Mouse (Mus musculus): ENCODE measurements around the gene Pms1. TPM values are rescaled to one million over a fixed set of nuclear protein-coding genes. Genes with fewer than 3 reads are reported as not detected.
A peak's percentile ranks its signal among the peaks of the same experiment; 100 is the strongest.
"Not testable (repeated sequence)": the region's sequence is repeated elsewhere in the genome, so short reads cannot be mapped to it uniquely, and the experiment has no call there.

Pms1 gene
- polyA plus RNA-seq, 1 experiment from 2014 or later = 12.7 TPM

DNA sequence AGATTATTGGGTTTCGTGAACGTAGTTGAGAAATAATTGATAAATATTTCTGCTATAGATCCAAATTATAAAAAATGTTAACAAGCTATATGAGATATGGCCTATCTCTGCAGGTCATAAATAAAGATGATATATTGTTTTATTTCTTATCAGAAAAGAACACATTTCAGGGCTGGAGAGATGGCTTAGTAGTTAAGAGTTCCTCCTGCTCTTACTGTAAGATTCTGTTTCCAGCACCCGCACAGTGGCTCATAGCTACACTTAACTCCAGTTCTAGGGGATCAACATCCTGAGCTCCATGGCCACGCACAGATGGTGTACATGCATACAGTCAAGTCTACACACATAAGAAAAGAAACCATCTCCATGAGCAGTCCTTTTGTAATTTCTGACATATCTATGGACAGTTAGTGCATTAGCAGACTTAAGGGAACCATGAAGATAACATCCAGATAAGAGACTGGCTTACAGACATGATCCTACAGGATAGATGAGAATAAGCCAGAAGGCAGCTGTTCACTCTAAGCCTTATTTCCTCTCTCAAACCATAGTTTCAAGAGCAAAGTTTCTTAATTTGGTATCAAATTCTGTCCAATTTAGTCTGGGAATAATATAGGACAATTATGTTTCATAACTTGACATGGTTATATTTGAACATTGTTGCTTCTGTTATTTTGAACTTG lies 25.0 kb upstream of the Pms1 start:
- Histone ChIP-seq H3K27me3 (replicated peaks; ENCODE audit: control insufficient read depth, insufficient read depth, low read length) (no peaks in the 10 kb centered on the region), H3K9me3 (ENCODE audit: control insufficient read depth, low read length) (no peaks in the 10 kb centered on the region), H3K27ac (replicated peaks; ENCODE audit: low read depth, low read length) (no peak overlapping the region), H3K36me3 (ENCODE audit: control insufficient read depth, insufficient read depth, low read length) (peaks cover 39% of the 10 kb centered on the region), H3K4me1 (ENCODE audit: control insufficient read depth, insufficient read depth, low read length) (no peaks in the 10 kb centered on the region), H3K9ac (ENCODE audit: low read depth, low read length) (no peak overlapping the region), H3K4me3 (ENCODE audit: low read depth, low read length) (no peak overlapping the region), H3K4me2 (ENCODE audit: low read depth, low read length) (no peak overlapping the region)
- ATAC-seq (ENCODE audit: low read depth) = no peak
- WGBS = 97% methylated on average over 4 of the region's 4 CpGs
- DNase-seq (ENCODE audit: low spot score) = no peak

DNA sequence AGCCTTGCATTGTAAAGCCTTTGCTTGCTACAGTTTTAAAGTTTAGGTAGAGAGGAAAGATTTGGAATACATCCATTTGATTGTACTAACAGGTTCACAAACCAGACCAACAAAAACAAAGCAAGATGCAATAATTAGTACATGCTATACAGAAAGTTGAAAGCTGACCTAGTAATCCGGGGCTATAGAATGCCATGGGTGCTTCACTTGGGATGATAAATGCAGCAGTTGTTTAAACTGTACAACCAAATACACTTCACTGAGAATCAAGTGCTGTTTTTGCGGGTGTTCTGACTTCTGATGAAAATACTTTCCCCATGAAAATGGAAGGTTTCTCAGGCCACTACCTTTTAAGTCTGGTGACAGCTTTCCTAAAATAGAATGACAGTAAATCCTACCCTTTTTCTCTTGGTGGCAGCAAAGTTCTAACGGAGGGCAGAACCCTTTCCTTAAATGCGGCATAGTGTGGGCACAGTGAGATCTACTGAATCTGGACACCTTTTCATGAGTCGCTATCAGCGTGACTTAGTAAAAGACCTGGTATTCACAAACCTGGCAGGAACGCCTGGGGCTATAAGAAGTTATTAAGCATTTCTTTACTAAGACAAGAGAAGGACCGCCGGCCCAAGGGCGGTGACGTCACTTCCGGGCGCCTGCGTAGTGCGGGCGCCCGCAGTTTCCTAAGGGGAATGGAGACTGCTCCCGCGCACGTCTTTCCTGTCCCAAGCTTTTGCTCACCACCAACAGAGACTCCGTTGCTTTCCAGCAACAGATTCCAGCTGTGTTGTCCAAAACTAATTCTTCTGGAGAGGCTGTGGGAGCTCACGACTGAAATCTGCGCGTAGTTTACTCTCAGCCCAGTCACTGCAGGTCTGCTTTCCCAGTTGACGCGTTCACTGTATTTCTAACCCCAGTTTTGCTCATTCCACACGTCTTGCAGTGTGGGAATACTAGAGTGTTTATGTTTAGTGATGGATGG lies 16.5 kb upstream of the Pms1 start, which contains the start of gene Osgepl1:
TSS of gene Osgepl1 (plus strand) at position 636 of the 979 bp plus-strand sequence.
- Histone ChIP-seq H3K4me1 (ENCODE audit: control insufficient read depth, insufficient read depth, low read length) (0 out of 2 replicates have a peak, but pooled peaks cover 2% of the 10 kb centered on the region), H3K27me3 (replicated peaks; ENCODE audit: control insufficient read depth, insufficient read depth, low read length) (no peaks in the 10 kb centered on the region), H3K27ac (replicated peaks; ENCODE audit: low read depth, low read length) (peak within 1 kb of the TSS; percentile 87), H3K4me3 (ENCODE audit: low read depth, low read length) (peak within 1 kb of the TSS; percentile 66), H3K4me2 (ENCODE audit: low read depth, low read length) (peak within 1 kb of the TSS; percentile 58), H3K9me3 (ENCODE audit: control insufficient read depth, low read length) (no peaks in the 10 kb centered on the region), H3K36me3 (ENCODE audit: control insufficient read depth, insufficient read depth, low read length) (peaks cover 13% of the 10 kb centered on the region), H3K9ac (ENCODE audit: low read depth, low read length) (peak within 1 kb of the TSS; percentile 83)
- WGBS = 3% methylated on average over 27 of the region's 27 CpGs
- DNase-seq (ENCODE audit: low spot score) (peak; percentile 92), ATAC-seq (ENCODE audit: low read depth) (peak; percentile 97)

DNA sequence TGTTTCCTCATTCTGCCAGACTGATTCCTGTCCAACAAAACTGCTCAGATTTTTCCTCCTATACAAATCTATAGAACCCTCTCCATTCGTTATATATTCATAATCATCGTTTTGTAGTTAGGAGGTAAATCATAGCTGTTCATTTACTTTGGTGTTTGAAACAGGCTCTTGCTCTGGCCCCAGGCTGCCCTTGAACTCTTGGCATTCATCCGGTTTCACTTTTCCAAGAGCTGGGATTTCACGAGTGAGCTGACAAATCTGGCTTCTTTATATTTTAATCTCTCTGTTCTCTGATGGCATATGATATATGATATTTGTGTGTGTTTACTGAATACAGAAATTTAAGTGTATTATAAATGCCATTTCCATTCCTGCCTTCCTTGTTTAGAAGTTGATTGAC lies 3.7 kb upstream of the Pms1 start:
- Histone ChIP-seq H3K9me3 (ENCODE audit: control insufficient read depth, low read length) (no peaks in the 10 kb centered on the region), H3K27me3 (replicated peaks; ENCODE audit: control insufficient read depth, insufficient read depth, low read length) (no peaks in the 10 kb centered on the region), H3K36me3 (ENCODE audit: control insufficient read depth, insufficient read depth, low read length) (0 out of 2 replicates have a peak, but pooled peaks cover 3% of the 10 kb centered on the region), H3K9ac (ENCODE audit: low read depth, low read length) (no peak overlapping the region), H3K4me2 (ENCODE audit: low read depth, low read length) (no peak overlapping the region), H3K4me1 (ENCODE audit: control insufficient read depth, insufficient read depth, low read length) (0 out of 2 replicates have a peak, but pooled peaks cover 6% of the 10 kb centered on the region), H3K4me3 (ENCODE audit: low read depth, low read length) (no peak overlapping the region), H3K27ac (replicated peaks; ENCODE audit: low read depth, low read length) (no peak overlapping the region)
- WGBS = 80% methylated on average over 4 of the region's 4 CpGs
- ATAC-seq (ENCODE audit: low read depth) (no peak), DNase-seq (ENCODE audit: low spot score) (no peak)

DNA sequence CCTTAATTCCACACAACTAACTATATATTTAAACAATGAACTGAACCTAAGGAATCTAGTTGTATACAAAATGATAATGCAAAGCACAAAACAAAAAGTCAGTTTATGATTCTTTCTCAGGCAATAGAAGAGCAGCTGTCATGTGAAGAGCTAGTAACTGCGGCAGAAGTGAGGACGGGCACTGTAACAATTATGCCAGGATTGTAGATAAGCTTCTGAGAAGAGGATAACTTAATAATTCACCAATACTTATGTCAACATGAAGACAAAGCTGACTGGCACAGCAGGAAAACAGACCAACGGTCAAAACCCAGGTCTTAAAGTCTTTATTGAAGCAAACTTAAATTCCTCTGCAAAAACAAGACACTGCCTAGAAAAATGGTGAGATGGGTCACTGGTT lies 5.6 kb downstream of the Pms1 start:
- ATAC-seq (ENCODE audit: low read depth) (no peak), DNase-seq (ENCODE audit: low spot score) (no peak)
- H3K9ac ChIP-seq (ENCODE audit: low read depth, low read length) = no peak overlapping the region
- H3K27me3 ChIP-seq (replicated peaks; ENCODE audit: control insufficient read depth, insufficient read depth, low read length) = no peaks in the 10 kb centered on the region
- no peak overlapping the region for H3K4me3 ChIP-seq (ENCODE audit: low read depth, low read length)
- no peaks in the 10 kb centered on the region for H3K4me1 ChIP-seq (ENCODE audit: control insufficient read depth, insufficient read depth, low read length)
- H3K36me3 ChIP-seq (ENCODE audit: control insufficient read depth, insufficient read depth, low read length) = no peaks in the 10 kb centered on the region
- no peak overlapping the region for H3K4me2 ChIP-seq (ENCODE audit: low read depth, low read length)
- no peaks in the 10 kb centered on the region for H3K9me3 ChIP-seq (ENCODE audit: control insufficient read depth, low read length)
- H3K27ac ChIP-seq (replicated peaks; ENCODE audit: low read depth, low read length) = no peak overlapping the region
- WGBS = 84% methylated on average over 3 of the region's 3 CpGs

DNA sequence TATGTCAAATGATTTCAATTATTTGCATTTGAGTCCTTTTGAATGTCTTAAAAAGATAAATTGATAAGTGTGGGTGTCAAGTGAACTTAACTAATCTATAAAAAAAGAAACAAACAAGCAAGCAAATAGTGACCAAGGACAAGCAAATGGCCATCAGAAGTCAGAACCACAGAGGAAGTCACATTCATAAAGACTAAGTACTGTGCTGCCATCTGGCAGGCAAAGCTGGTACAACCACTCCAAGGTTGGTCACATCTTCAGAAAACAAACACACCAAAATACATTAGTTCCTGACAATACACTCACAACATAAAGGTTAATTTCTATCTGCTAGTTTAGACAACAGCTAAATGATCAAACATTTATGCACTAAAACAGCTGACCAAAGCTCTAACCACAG lies 24.2 kb downstream of the Pms1 start:
- no peak overlapping the region for H3K9ac ChIP-seq (ENCODE audit: low read depth, low read length)
- H3K36me3 ChIP-seq (ENCODE audit: control insufficient read depth, insufficient read depth, low read length) = peaks cover 3% of the 10 kb centered on the region; the same call in 1 of the 2 replicates
- H3K27me3 ChIP-seq (replicated peaks; ENCODE audit: control insufficient read depth, insufficient read depth, low read length) = no peaks in the 10 kb centered on the region
- H3K4me3 ChIP-seq (ENCODE audit: low read depth, low read length) = no peak overlapping the region
- ATAC-seq (ENCODE audit: low read depth) (no peak), DNase-seq (ENCODE audit: low spot score) (peak; percentile 33)
- no peak overlapping the region for H3K27ac ChIP-seq (replicated peaks; ENCODE audit: low read depth, low read length)
- no peak overlapping the region for H3K4me2 ChIP-seq (ENCODE audit: low read depth, low read length)
- no peaks in the 10 kb centered on the region for H3K9me3 ChIP-seq (ENCODE audit: control insufficient read depth, low read length)
- no peaks in the 10 kb centered on the region for H3K4me1 ChIP-seq (ENCODE audit: control insufficient read depth, insufficient read depth, low read length)

DNA sequence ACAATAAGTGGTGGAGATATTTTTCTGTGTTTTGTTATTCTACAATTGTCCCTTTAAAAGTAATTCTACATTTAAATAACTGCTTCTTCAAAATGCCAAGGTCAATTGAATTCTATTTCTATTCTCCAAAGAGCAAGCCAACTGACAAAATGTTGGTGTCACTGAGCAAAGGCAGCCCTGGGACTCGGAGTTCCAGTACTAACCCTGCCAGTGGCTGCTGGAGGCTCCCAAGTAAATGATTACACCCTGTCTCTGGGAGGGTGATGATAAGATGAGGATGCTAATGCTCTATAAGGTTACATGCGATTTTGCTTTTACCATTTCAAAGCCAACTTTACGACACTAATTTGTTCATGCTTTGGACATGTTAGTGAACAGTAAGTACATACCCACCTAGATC lies 26.9 kb downstream of the Pms1 start:
- Histone ChIP-seq H3K27ac (replicated peaks; ENCODE audit: low read depth, low read length) (no peak overlapping the region), H3K27me3 (replicated peaks; ENCODE audit: control insufficient read depth, insufficient read depth, low read length) (no peaks in the 10 kb centered on the region), H3K9me3 (ENCODE audit: control insufficient read depth, low read length) (no peaks in the 10 kb centered on the region), H3K9ac (ENCODE audit: low read depth, low read length) (no peak overlapping the region), H3K36me3 (ENCODE audit: control insufficient read depth, insufficient read depth, low read length) (peaks cover 3% of the 10 kb centered on the region; the same call in 1 of the 2 replicates), H3K4me3 (ENCODE audit: low read depth, low read length) (no peak overlapping the region), H3K4me2 (ENCODE audit: low read depth, low read length) (no peak overlapping the region), H3K4me1 (ENCODE audit: control insufficient read depth, insufficient read depth, low read length) (no peaks in the 10 kb centered on the region)
- 82% methylated on average over 3 of the region's 3 CpGs for WGBS
- no peak for DNase-seq (ENCODE audit: low spot score)
- ATAC-seq (ENCODE audit: low read depth) = no peak

DNA sequence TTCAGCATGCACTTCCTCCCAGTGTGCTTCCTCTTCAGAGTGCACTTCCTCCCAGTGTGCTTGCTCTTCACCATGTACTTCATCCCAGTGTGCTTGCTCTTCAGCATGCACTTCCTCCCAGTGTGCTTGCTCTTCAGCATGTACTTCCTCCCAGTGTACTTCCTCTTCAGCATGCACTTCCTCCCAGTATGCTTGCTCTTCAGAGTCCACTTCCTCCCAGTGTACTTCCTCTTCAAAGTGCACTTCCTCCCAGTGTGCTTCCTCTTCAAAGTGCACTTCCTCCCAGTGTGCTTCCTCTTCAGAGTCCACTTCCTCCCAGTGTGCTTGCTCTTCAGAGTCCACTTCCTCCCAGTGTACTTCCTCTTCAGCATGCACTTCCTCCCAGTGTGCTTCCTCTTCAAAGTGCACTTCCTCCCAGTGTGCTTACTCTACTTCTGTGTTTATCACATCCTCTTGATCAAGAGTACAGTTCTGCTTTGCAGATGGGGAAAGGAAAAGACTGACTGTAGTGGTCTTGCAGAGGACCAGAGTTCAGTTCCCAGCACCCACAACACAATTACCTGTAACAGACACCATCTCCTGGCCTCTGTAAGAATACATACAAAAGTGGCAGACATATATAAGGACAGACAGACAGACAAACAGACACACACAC lies 31.7 kb downstream of the Pms1 start:
- ATAC-seq (ENCODE audit: low read depth); H3K9ac ChIP-seq (ENCODE audit: low read depth, low read length); H3K27me3 ChIP-seq (replicated peaks; ENCODE audit: control insufficient read depth, insufficient read depth, low read length): not testable (repeated sequence)

DNA sequence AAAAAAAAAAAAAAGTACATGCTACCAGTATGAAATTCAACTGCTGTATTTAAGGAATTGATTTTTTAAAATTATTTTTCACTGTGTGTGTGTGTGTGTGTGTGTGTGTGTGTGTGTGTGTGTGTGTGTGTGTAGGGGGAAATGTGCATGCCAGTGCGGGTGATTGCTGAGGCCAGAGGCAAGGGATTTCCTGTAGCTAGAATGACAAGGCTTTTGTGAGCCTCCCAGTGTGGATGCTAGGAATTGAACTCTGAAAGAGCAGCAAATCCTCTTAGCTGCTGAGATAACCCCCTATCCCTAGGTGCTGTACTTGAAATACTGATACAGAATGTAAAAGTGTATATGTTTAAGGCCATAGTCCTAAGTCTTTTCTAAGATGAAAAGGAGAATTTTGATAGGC lies 70.8 kb downstream of the Pms1 start:
- Histone ChIP-seq H3K9ac (ENCODE audit: low read depth, low read length) (no peak overlapping the region), H3K9me3 (ENCODE audit: control insufficient read depth, low read length) (no peaks in the 10 kb centered on the region), H3K4me1 (ENCODE audit: control insufficient read depth, insufficient read depth, low read length) (no peaks in the 10 kb centered on the region), H3K27me3 (replicated peaks; ENCODE audit: control insufficient read depth, insufficient read depth, low read length) (no peaks in the 10 kb centered on the region), H3K4me3 (ENCODE audit: low read depth, low read length) (no peak overlapping the region), H3K27ac (replicated peaks; ENCODE audit: low read depth, low read length) (no peak overlapping the region), H3K36me3 (ENCODE audit: control insufficient read depth, insufficient read depth, low read length) (0 out of 2 replicates have a peak, but pooled peaks cover 4% of the 10 kb centered on the region), H3K4me2 (ENCODE audit: low read depth, low read length) (no peak overlapping the region)
- no peak for ATAC-seq (ENCODE audit: low read depth)
- no peak for DNase-seq (ENCODE audit: low spot score)
- WGBS = 50% methylated on average over 1 of the region's 1 CpGs

More for the DNA sequence above, 31.7 kb downstream of the Pms1 start:
- H3K27ac ChIP-seq (replicated peaks; ENCODE audit: low read depth, low read length); DNase-seq (ENCODE audit: low spot score); H3K4me1 ChIP-seq (ENCODE audit: control insufficient read depth, insufficient read depth, low read length); H3K36me3 ChIP-seq (ENCODE audit: control insufficient read depth, insufficient read depth, low read length); H3K4me3 ChIP-seq (ENCODE audit: low read depth, low read length); H3K4me2 ChIP-seq (ENCODE audit: low read depth, low read length); H3K9me3 ChIP-seq (ENCODE audit: control insufficient read depth, low read length): not testable (repeated sequence)

Data from embryonic facial prominence, embryonic 14.5 days (tissue).